Mouse (Mus musculus) hindbrain, embryonic 16.5 days (tissue): ENCODE measurements around the gene Nus1. TPM values are rescaled to one million over a fixed set of nuclear protein-coding genes. Genes with fewer than 3 reads are reported as not detected.

ENCODE experiments used
- polyA plus RNA-seq: library from polyadenylated mRNA; unstranded; fragments of >200 nt; fragmentation: Nextera tagmentation; extraction: Ambion mirVana; gene quantifications from 2 replicates; pipeline ENCODE4 v1.2.1, GENCODE M21; 2015

Gene Nus1
- polyA plus RNA-seq, 1 experiment from 2014 or later, result 22.4 TPM

Other genes starting within 250 kb of the Nus1 start
- gene Ros1, start 222.3 kb upstream of the Nus1 start, polyA plus RNA-seq, result not detected in 2 replicates
- 21.0 and 23.2 TPM in 2 replicates for gene Dcbld1, start 183.9 kb upstream of the Nus1 start, polyA plus RNA-seq
- not detected in 2 replicates for gene Gm26741, start 58.8 kb upstream of the Nus1 start, polyA plus RNA-seq
- gene Gopc, start 35.4 kb upstream of the Nus1 start, polyA plus RNA-seq, result 28.1 and 29.6 TPM in 2 replicates
- gene Nepn, start 28.6 kb upstream of the Nus1 start, polyA plus RNA-seq, result not detected in 2 replicates